Mouse (Mus musculus) thymus, postnatal 10 days (tissue): ENCODE data around the gene Epha1.

ENCODE experiments used
- DNase-seq, 2 experiments: peaks; one replicate each; pipeline ENCODE4 v3.0.0; 2021; ENCODE audit warnings: low spot score in 2 of 2

Gene Epha1

GRCm38 (mm10) chr6:42354076-42355019 lies 18.7 kb downstream of the Epha1 start:
- DNase-seq: no peak

- no peak for DNase-seq
These were observed 19.9 kb downstream of the Epha1 start for GRCm38 (mm10) chr6:42353180-42353579.

- no peak for DNase-seq
These were observed 20.6 kb downstream of the Epha1 start for GRCm38 (mm10) chr6:42352486-42352846.

- DNase-seq: no peak
These were observed 21.1 kb downstream of the Epha1 start for GRCm38 (mm10) chr6:42351776-42352485.

GRCm38 (mm10) chr6:42350968-42351775 lies 21.9 kb downstream of the Epha1 start:
- DNase-seq: no peak

GRCm38 (mm10) chr6:42350021-42350967 lies 22.8 kb downstream of the Epha1 start:
- DNase-seq: peak; percentile 45 to 52

GRCm38 (mm10) chr6:42349426-42350020 lies 23.5 kb downstream of the Epha1 start, which contains the start of gene Zyx:
Gene Zyx (plus strand): TSS chr6:42349630.
- DNase-seq: peak; percentile 78 to 81

- peak; percentile 71 to 79 for DNase-seq
These were observed 24.1 kb downstream of the Epha1 start for GRCm38 (mm10) chr6:42349006-42349425.

- DNase-seq: no peak
These were observed 24.6 kb downstream of the Epha1 start for GRCm38 (mm10) chr6:42348281-42349005.

- no peak for DNase-seq
These were observed 28.8 kb downstream of the Epha1 start for GRCm38 (mm10) chr6:42344255-42344654.

GRCm38 (mm10) chr6:42343361-42344120 lies 29.5 kb downstream of the Epha1 start:
- peak; percentile 64 to 68 for DNase-seq

GRCm38 (mm10) chr6:42342171-42342570 lies 30.9 kb downstream of the Epha1 start:
- no peak for DNase-seq

GRCm38 (mm10) chr6:42339981-42340380 lies 33.1 kb downstream of the Epha1 start:
- no peak for DNase-seq

- DNase-seq: no peak
These were observed 33.9 kb downstream of the Epha1 start for GRCm38 (mm10) chr6:42339189-42339588.

GRCm38 (mm10) chr6:42330946-42331345 lies 42.1 kb downstream of the Epha1 start:
- no peak for DNase-seq

- no peak for DNase-seq
These were observed 42.9 kb downstream of the Epha1 start for GRCm38 (mm10) chr6:42330216-42330615.

GRCm38 (mm10) chr6:42328757-42329156 lies 44.3 kb downstream of the Epha1 start:
- no peak for DNase-seq

- DNase-seq: no peak
These were observed 46.6 kb downstream of the Epha1 start for GRCm38 (mm10) chr6:42326509-42326908.

- peak; percentile 58 to 86 for DNase-seq
These were observed 47.8 kb downstream of the Epha1 start for GRCm38 (mm10) chr6:42325268-42325609.
